Mouse (Mus musculus): Measurements from ENCODE around the gene Arrb1. TPM values are rescaled to one million over a fixed set of nuclear protein-coding genes. Genes with fewer than 3 reads are reported as not detected.
A peak's percentile ranks its signal among the peaks of the same experiment; 100 is the strongest.

Arrb1 gene
- polyA plus RNA-seq, 1 experiment from 2014 or later = 95.7 TPM

DNA sequence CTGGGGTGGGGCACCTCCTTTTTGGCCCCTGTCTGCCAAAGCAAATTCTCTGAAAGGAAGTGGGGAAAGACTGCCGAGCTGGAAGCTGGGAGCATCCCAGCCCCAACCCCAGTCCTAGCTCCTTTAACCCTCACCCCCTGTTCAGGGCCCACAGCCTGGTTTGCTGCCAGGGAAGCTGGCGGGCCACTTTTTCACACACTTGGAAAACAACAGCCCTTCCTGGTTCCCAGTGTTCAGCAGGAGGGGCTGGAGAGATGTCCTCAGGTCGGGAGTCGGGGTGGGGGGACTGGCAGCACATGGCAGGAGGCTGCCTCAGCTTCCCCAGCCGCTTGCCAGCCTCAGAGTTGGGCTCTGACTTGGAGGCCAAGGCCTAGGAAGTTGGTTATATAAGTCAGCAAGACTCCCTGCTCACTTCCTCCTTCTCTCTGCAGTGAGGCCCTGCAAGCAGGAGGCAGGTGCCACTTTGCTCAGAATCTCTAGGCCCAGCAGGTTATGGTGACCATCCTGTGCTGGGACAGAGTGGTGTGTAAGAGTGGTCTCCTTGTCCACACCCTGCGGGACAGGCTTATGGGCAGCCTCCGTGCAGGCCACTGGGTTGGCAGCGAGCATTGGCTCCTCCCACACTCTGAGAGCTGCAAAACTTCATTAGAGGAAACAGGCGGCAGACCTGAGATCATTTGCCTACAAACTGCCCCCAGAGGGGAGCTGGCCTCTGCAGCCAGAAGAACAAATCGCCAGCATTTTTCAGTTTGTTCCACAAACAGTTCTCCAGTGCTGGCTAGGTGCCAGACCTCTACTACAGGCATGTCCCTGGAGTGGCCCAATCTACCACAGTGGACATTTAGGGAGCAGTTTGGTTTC, 10.8 kb downstream of the Arrb1 start:
- H3K9me3 ChIP-seq (replicated peaks; ENCODE audit: control insufficient read depth, low read length) = no peaks in the 10 kb centered on the region

DNA sequence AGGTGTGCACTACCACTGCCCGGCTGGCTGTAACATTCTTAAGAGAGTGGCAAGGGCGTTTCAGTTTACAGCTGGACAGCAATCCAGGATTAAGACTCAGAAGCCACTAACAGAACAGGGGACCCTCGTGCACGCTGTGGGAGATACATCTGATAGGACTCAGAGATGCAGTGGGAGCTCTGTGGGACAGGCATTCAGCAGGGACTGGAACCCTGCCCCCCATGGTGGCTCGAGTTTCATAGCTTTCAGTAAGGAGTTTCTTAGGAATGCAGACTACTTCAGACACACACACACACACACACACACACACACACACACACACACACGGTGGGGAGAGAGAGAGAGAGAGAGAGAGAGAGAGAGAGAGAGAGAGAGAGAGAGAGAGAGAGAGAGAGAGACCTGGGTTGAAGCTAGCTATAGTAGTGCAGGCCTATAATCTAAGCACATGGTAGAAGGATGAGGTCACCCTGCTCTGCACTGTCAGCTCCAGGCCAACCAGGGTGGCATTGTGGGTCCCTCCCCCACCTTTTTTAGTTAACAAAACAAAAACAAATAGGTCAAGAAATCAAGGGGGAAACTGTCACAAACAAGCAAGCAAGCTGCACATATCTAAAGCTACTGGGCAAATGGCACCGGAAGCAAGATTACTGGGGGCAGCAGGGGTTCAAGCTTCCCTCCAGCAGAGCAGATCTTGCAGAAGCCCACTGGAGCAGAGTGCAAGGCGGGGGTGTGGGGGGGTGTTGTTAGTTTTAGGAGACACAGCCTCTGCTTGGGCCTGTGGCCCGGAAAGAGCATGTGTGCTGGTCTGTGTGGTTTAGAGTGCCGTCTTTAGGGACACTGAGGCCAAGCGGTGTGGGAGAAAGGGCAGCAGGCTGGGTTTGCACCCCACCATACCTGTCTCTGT, 12.6 kb downstream of the Arrb1 start:
- 50% methylated on average over 10 of the region's 11 CpGs for WGBS (ENCODE audit: insufficient replicate concordance)
- H3K27ac ChIP-seq (ENCODE audit: low read length) = no peak overlapping the region
- H3K27me3 ChIP-seq (ENCODE audit: control insufficient read depth, insufficient read depth, low read depth, low read length) = no peaks in the 10 kb centered on the region
- peaks cover 8% of the 10 kb centered on the region for H3K36me3 ChIP-seq (ENCODE audit: control insufficient read depth, insufficient read depth)
- H3K4me3 ChIP-seq (ENCODE audit: low read depth, low read length) = no peak overlapping the region
- H3K4me1 ChIP-seq (ENCODE audit: control insufficient read depth, low read depth, low read length) = peaks cover 27% of the 10 kb centered on the region
- no peak overlapping the region for H3K9ac ChIP-seq (ENCODE audit: low read depth, low read length)
- ATAC-seq (ENCODE audit: low read depth) = peak; percentile 15; the same call in 1 of the 2 replicates
- no peaks in the 10 kb centered on the region for H3K9me3 ChIP-seq (replicated peaks; ENCODE audit: control insufficient read depth, low read length)
- H3K4me2 ChIP-seq (ENCODE audit: low read depth, low read length) = no peak overlapping the region

More for the DNA sequence above, 10.8 kb downstream of the Arrb1 start:
- Histone ChIP-seq H3K4me3 (ENCODE audit: low read depth, low read length) (no peak overlapping the region), H3K4me2 (ENCODE audit: low read depth, low read length) (no peak overlapping the region), H3K27me3 (ENCODE audit: control insufficient read depth, insufficient read depth, low read depth, low read length) (no peaks in the 10 kb centered on the region), H3K27ac (ENCODE audit: low read length) (peak overlapping the region; percentile 64), H3K36me3 (ENCODE audit: control insufficient read depth, insufficient read depth) (0 out of 2 replicates have a peak, but pooled peaks cover 3% of the 10 kb centered on the region), H3K9ac (ENCODE audit: low read depth, low read length) (no peak overlapping the region; the same call in 1 of the 2 replicates), H3K4me1 (ENCODE audit: control insufficient read depth, low read depth, low read length) (peaks cover 27% of the 10 kb centered on the region)
- ATAC-seq (ENCODE audit: low read depth) = peak; percentile 67
- whole genome bisulfite sequencing (ENCODE audit: insufficient replicate concordance) = 19% methylated on average over 10 of the region's 10 CpGs

DNA sequence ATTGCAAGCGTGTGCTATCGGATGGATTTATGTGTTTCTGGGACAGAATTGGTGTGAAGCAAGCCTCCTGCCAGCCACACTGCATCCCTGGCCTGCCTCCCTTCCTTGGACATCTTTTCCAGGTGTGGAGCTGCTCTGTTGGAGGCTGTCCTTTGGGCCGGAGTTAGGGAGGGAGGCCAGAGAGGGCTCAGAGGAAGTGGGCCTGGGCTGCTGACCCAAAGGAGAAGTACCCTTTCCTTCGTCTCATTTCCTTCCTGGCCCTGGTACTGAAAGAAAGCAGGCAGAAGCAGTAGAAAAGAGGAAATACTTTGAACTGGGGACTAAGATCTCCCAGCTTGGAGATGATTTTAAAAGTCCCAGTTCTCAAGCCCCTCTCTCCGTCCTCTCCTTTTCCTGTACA, 14.4 kb downstream of the Arrb1 start:
- ATAC-seq (ENCODE audit: low read depth) = no peak
- no peak overlapping the region for H3K4me3 ChIP-seq (ENCODE audit: low read depth, low read length)
- WGBS (ENCODE audit: insufficient replicate concordance) = 64% methylated on average over 5 of the region's 5 CpGs
- no peaks in the 10 kb centered on the region for H3K27me3 ChIP-seq (ENCODE audit: control insufficient read depth, insufficient read depth, low read depth, low read length)
- H3K9ac ChIP-seq (ENCODE audit: low read depth, low read length) = no peak overlapping the region
- H3K36me3 ChIP-seq (ENCODE audit: control insufficient read depth, insufficient read depth) = peaks cover 8% of the 10 kb centered on the region
- H3K4me2 ChIP-seq (ENCODE audit: low read depth, low read length) = no peak overlapping the region
- H3K9me3 ChIP-seq (replicated peaks; ENCODE audit: control insufficient read depth, low read length) = no peaks in the 10 kb centered on the region
- H3K4me1 ChIP-seq (ENCODE audit: control insufficient read depth, low read depth, low read length) = peaks cover 23% of the 10 kb centered on the region
- H3K27ac ChIP-seq (ENCODE audit: low read length) = peak overlapping the region; percentile 40

DNA sequence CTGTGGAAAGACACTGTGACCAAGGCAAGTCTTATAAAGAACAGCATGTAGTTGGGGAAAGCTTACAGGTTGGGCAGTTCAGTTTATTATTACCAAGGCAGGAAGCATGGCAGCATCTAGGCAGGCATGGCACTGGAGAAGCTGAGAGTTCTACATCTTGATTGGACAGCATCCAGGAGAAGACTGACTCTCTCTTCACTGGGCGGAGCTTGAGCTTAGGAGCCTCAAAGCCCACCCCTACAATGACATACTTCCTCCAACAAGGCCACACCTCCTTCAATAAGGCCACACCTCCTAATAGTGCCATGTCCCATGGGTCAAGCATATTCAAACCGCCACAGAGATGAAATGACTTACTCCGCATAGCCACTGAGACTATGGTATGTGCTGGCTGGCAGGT, 16.4 kb downstream of the Arrb1 start:
- H3K4me1 ChIP-seq (ENCODE audit: control insufficient read depth, low read depth, low read length) = peaks cover 4% of the 10 kb centered on the region
- H3K4me2 ChIP-seq (ENCODE audit: low read depth, low read length) = no peak overlapping the region
- no peak overlapping the region for H3K27ac ChIP-seq (ENCODE audit: low read length)
- no peak overlapping the region for H3K4me3 ChIP-seq (ENCODE audit: low read depth, low read length)
- no peak overlapping the region for H3K9ac ChIP-seq (ENCODE audit: low read depth, low read length)
- H3K27me3 ChIP-seq (ENCODE audit: control insufficient read depth, insufficient read depth, low read depth, low read length) = no peaks in the 10 kb centered on the region
- no peaks in the 10 kb centered on the region for H3K9me3 ChIP-seq (replicated peaks; ENCODE audit: control insufficient read depth, low read length)
- WGBS (ENCODE audit: insufficient replicate concordance) = 87% methylated on average over 3 of the region's 3 CpGs
- ATAC-seq (ENCODE audit: low read depth) = no peak
- peaks cover 8% of the 10 kb centered on the region for H3K36me3 ChIP-seq (ENCODE audit: control insufficient read depth, insufficient read depth)

DNA sequence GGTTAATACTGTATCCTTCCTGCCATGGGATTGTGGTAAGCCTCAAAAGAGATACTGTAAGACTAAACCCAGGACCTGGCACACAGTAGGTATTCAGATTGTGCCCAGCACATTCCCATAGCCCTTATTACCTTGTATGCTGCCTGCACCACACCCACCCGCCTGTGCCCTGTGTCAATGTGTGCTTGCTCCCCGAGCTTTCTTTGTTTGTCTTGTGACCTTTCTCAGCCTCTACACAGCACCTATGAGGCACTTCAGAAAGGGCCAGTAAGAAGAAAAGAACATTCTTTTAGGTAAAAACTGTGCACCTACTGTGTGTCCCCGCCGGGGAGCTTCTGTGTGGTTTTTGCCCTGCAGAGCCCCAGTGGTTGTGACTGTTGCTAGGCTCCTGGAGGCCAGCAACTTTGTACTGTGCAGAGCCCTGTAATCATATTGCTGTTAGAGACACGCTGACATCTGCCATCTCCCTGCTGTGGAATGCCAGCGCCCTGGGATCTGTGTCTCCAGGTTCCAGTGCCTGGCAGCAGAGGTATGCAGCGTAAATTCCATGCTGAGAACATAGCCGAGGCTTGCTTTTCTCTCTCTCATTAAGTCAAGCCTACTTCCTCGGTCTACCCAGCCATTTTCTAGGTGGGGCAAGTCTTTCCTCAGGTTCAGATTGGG, 18.1 kb downstream of the Arrb1 start:
- H3K9ac ChIP-seq (ENCODE audit: low read depth, low read length) = no peak overlapping the region
- ATAC-seq (ENCODE audit: low read depth) = no peak
- peaks cover 2% of the 10 kb centered on the region for H3K4me1 ChIP-seq (ENCODE audit: control insufficient read depth, low read depth, low read length)
- peaks cover 8% of the 10 kb centered on the region for H3K36me3 ChIP-seq (ENCODE audit: control insufficient read depth, insufficient read depth)
- no peaks in the 10 kb centered on the region for H3K9me3 ChIP-seq (replicated peaks; ENCODE audit: control insufficient read depth, low read length)
- no peak overlapping the region for H3K4me3 ChIP-seq (ENCODE audit: low read depth, low read length)
- H3K27ac ChIP-seq (ENCODE audit: low read length) = no peak overlapping the region
- no peak overlapping the region for H3K4me2 ChIP-seq (ENCODE audit: low read depth, low read length)
- H3K27me3 ChIP-seq (ENCODE audit: control insufficient read depth, insufficient read depth, low read depth, low read length) = no peaks in the 10 kb centered on the region
- WGBS (ENCODE audit: insufficient replicate concordance) = 60% methylated on average over 9 of the region's 9 CpGs

DNA sequence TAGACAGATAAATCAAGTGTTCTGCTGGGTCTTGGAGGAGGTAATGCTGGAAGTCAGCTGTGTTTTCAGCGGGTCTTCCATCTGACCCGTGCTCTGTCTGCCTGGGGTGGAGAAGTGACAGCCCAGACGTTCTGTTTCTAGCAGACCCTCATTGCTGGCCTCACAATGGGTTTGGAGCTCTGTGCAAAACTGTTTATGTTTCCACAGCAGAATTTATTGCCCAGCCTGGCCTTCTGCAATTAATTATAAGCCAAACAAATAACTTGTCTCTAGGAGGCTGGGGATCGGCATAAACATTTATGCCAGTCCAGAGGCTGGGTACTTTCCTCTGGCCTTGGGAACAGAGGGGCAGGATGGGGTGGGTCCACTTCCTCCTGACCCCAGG, 18.6 kb downstream of the Arrb1 start:
- no peak for ATAC-seq (ENCODE audit: low read depth)
- no peak overlapping the region for H3K4me3 ChIP-seq (ENCODE audit: low read depth, low read length)
- peaks cover 2% of the 10 kb centered on the region for H3K4me1 ChIP-seq (ENCODE audit: control insufficient read depth, low read depth, low read length)
- WGBS (ENCODE audit: insufficient replicate concordance) = 50% methylated on average over 4 of the region's 4 CpGs
- no peak overlapping the region for H3K27ac ChIP-seq (ENCODE audit: low read length)
- H3K4me2 ChIP-seq (ENCODE audit: low read depth, low read length) = no peak overlapping the region
- H3K9ac ChIP-seq (ENCODE audit: low read depth, low read length) = no peak overlapping the region
- H3K9me3 ChIP-seq (replicated peaks; ENCODE audit: control insufficient read depth, low read length) = no peaks in the 10 kb centered on the region
- peaks cover 8% of the 10 kb centered on the region for H3K36me3 ChIP-seq (ENCODE audit: control insufficient read depth, insufficient read depth)
- H3K27me3 ChIP-seq (ENCODE audit: control insufficient read depth, insufficient read depth, low read depth, low read length) = no peaks in the 10 kb centered on the region

DNA sequence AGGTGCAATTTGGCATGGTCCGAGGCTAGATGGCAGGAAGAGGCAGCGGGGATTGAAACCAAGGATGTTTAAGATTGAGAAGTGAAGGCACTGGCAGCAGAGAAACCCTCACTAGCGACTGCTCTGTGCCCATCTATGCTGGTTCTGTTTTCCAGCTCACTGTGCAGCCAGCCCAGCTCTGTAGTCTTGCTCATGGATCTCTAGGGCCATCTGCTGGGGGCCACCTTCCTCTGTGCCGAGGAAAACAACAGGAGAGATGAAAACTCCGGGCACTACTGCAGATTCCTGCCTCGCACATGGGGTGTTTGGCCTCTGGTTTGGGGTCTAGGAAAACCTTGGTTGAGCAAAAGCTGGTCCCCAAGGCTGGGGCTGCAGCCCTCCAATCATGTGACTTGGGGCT, 20.6 kb downstream of the Arrb1 start:
- peak; percentile 56 for ATAC-seq (ENCODE audit: low read depth)
- peaks cover 7% of the 10 kb centered on the region for H3K36me3 ChIP-seq (ENCODE audit: control insufficient read depth, insufficient read depth)
- no peaks in the 10 kb centered on the region for H3K9me3 ChIP-seq (replicated peaks; ENCODE audit: control insufficient read depth, low read length)
- WGBS (ENCODE audit: insufficient replicate concordance) = 38% methylated on average over 6 of the region's 6 CpGs
- H3K4me1 ChIP-seq (ENCODE audit: control insufficient read depth, low read depth, low read length) = no peaks in the 10 kb centered on the region; the same call in none of the 2 replicates
- H3K4me3 ChIP-seq (ENCODE audit: low read depth, low read length) = no peak overlapping the region
- H3K4me2 ChIP-seq (ENCODE audit: low read depth, low read length) = no peak overlapping the region
- no peaks in the 10 kb centered on the region for H3K27me3 ChIP-seq (ENCODE audit: control insufficient read depth, insufficient read depth, low read depth, low read length)
- H3K27ac ChIP-seq (ENCODE audit: low read length) = no peak overlapping the region
- H3K9ac ChIP-seq (ENCODE audit: low read depth, low read length) = no peak overlapping the region

DNA sequence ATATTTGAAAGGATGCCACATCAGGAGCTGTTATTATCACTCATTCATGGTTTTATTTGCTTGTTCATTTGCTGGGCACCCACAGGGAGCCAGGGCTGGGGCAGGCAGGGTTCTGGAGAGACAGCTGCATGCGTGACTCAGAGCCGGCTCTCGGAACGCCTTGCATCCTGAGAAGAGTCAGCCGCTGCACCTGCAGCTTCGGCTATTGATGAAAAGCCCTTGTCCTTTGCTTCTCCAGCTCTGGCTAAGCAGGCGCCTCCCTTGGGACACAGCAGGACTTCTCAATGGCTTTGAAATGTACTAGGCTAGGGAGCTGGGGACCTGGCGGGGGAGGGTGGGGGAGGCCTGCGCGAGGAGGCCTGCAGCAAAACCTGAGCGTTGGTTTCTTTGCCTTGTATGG, 23.8 kb downstream of the Arrb1 start:
- Histone ChIP-seq H3K27me3 (ENCODE audit: control insufficient read depth, insufficient read depth, low read depth, low read length) (no peaks in the 10 kb centered on the region), H3K4me1 (ENCODE audit: control insufficient read depth, low read depth, low read length) (no peaks in the 10 kb centered on the region; the same call in none of the 2 replicates), H3K4me2 (ENCODE audit: low read depth, low read length) (no peak overlapping the region), H3K27ac (ENCODE audit: low read length) (no peak overlapping the region), H3K9me3 (replicated peaks; ENCODE audit: control insufficient read depth, low read length) (no peaks in the 10 kb centered on the region), H3K9ac (ENCODE audit: low read depth, low read length) (no peak overlapping the region), H3K36me3 (ENCODE audit: control insufficient read depth, insufficient read depth) (no peaks in the 10 kb centered on the region), H3K4me3 (ENCODE audit: low read depth, low read length) (no peak overlapping the region)
- 52% methylated on average over 11 of the region's 11 CpGs for WGBS (ENCODE audit: insufficient replicate concordance)
- no peak for ATAC-seq (ENCODE audit: low read depth)

All from liver, embryonic 16.5 days (tissue).